In genomic region chr14:62220770-62221169, GRCm38 (mm10) we compare ENCODE assay signal across 27 mouse cellular contexts.
"Had no signal": no experiment of that assay in that cellular context is flagged by ENCODE, and none has a peak within 500 bp of the region (broad histone marks: within the 10 kb centered on the region; RNA-seq: fewer than 3 reads in every experiment).

No protein-coding gene starts in this region.

- H3K9ac ChIP-seq: embryonic facial prominence, embryonic 12.5 days; embryonic facial prominence, embryonic 13.5 days; embryonic facial prominence, embryonic 15.5 days; forebrain, embryonic 12.5 days; forebrain, embryonic 13.5 days; forebrain, embryonic 15.5 days; forebrain, postnatal 0 days had no signal

- H3K9me3 ChIP-seq: embryonic facial prominence, embryonic 10.5 days; embryonic facial prominence, embryonic 12.5 days; embryonic facial prominence, embryonic 13.5 days; embryonic facial prominence, embryonic 15.5 days; forebrain, embryonic 10.5 days; forebrain, embryonic 12.5 days; forebrain, embryonic 13.5 days; forebrain, embryonic 15.5 days had no signal

- DNase-seq: cerebellum, adult 2 months; cerebellum, adult 8-10 months; cerebellum, adult 9-10 months; cerebellum, adult 9-11 months; cerebellum, postnatal 10 days; cerebellum, postnatal 14 days; cerebellum, postnatal 25 days; cerebellum, postnatal 36 days; embryo, embryonic 11 days; forebrain, postnatal 0 days; gastrocnemius, adult 2 months; gastrocnemius, postnatal 10 days; gastrocnemius, postnatal 14 days; gastrocnemius, postnatal 25 days; gastrocnemius, postnatal 36 days; heart, adult 18-20 months had no signal

- ATAC-seq: forebrain, embryonic 13.5 days; forebrain, embryonic 14.5 days; forebrain, embryonic 15.5 days; forebrain, embryonic 16.5 days; forebrain, postnatal 0 days had no signal

- H3K27me3 ChIP-seq: embryonic facial prominence, embryonic 12.5 days; embryonic facial prominence, embryonic 13.5 days; embryonic facial prominence, embryonic 15.5 days; forebrain, embryonic 12.5 days; forebrain, embryonic 13.5 days; forebrain, embryonic 15.5 days had no signal

- H3K4me1 ChIP-seq: embryonic facial prominence, embryonic 10.5 days; embryonic facial prominence, embryonic 12.5 days; embryonic facial prominence, embryonic 13.5 days; embryonic facial prominence, embryonic 15.5 days; forebrain, embryonic 10.5 days; forebrain, embryonic 12.5 days; forebrain, embryonic 13.5 days; forebrain, embryonic 15.5 days had no signal

- H3K36me3 ChIP-seq: embryonic facial prominence, embryonic 10.5 days; embryonic facial prominence, embryonic 12.5 days; embryonic facial prominence, embryonic 13.5 days; embryonic facial prominence, embryonic 15.5 days; forebrain, embryonic 10.5 days; forebrain, embryonic 12.5 days; forebrain, embryonic 15.5 days had no signal

- H3K27ac ChIP-seq: embryonic facial prominence, embryonic 10.5 days; embryonic facial prominence, embryonic 12.5 days; embryonic facial prominence, embryonic 13.5 days; embryonic facial prominence, embryonic 15.5 days; forebrain, embryonic 10.5 days; forebrain, embryonic 12.5 days; forebrain, embryonic 13.5 days; forebrain, embryonic 15.5 days; gastrocnemius, adult 2 months had no signal

- H3K4me3 ChIP-seq: embryonic facial prominence, embryonic 10.5 days; embryonic facial prominence, embryonic 12.5 days; embryonic facial prominence, embryonic 13.5 days; embryonic facial prominence, embryonic 15.5 days; erythroblast, embryonic 14.5 days; forebrain, embryonic 10.5 days; forebrain, embryonic 12.5 days; forebrain, embryonic 13.5 days; forebrain, embryonic 15.5 days; gastrocnemius, adult 2 months had no signal

- H3K4me2 ChIP-seq: embryonic facial prominence, embryonic 12.5 days; embryonic facial prominence, embryonic 13.5 days; embryonic facial prominence, embryonic 15.5 days; forebrain, embryonic 12.5 days; forebrain, embryonic 13.5 days; forebrain, embryonic 15.5 days had no signal
